Mouse (Mus musculus) MEL (cell line): Measurements from ENCODE around the gene Arcn1.

Experiments used
- CHD1 ChIP-seq: IDR thresholded peaks from 2 replicates; pipeline ENCODE4 v1.6.1; 2012; ENCODE audit warnings: low read depth, mild to moderate bottlenecking, inconsistent platforms, low read length, improper control_type of control experiment
- CTCF ChIP-seq, 3 experiments: IDR thresholded peaks in 2 of 3; conservative IDR thresholded peaks in 1 of 3; 2 replicates each; pipeline ENCODE4 v1.5.1; 2011 to 2012; ENCODE audit warnings: low read length in 3 of 3, low read depth in 2 of 3, mild to moderate bottlenecking in 2 of 3, improper control_type of control experiment in 1 of 3, inconsistent platforms in 1 of 3, mixed read lengths in 1 of 3, moderate library complexity in 1 of 3; ENCODE audit not compliant: control insufficient read depth in 1 of 3, insufficient read depth in 1 of 3, poor library complexity in 1 of 3, severe bottlenecking in 1 of 3
- EP300 ChIP-seq, 2 experiments: IDR thresholded peaks; 2 replicates each; pipeline ENCODE4 v1.6.1; 2011; ENCODE audit warnings: improper control_type of control experiment in 2 of 2, low read length in 2 of 2, low read depth in 1 of 2, mild to moderate bottlenecking in 1 of 2
- MAX ChIP-seq: IDR thresholded peaks from 2 replicates; pipeline ENCODE4 v1.6.1; 2011; ENCODE audit warnings: low read length, improper control_type of control experiment
- TCF12 ChIP-seq: IDR thresholded peaks from 2 replicates; pipeline ENCODE4 v1.6.1; 2014; ENCODE audit warnings: low read depth, mild to moderate bottlenecking, inconsistent platforms, low read length, improper control_type of control experiment, moderate library complexity
- ZMIZ1 ChIP-seq: IDR thresholded peaks from 2 replicates; pipeline ENCODE4 v1.6.1; 2012; ENCODE audit warnings: low read depth, mild to moderate bottlenecking, inconsistent platforms, low read length, improper control_type of control experiment, moderate library complexity

DNA sequence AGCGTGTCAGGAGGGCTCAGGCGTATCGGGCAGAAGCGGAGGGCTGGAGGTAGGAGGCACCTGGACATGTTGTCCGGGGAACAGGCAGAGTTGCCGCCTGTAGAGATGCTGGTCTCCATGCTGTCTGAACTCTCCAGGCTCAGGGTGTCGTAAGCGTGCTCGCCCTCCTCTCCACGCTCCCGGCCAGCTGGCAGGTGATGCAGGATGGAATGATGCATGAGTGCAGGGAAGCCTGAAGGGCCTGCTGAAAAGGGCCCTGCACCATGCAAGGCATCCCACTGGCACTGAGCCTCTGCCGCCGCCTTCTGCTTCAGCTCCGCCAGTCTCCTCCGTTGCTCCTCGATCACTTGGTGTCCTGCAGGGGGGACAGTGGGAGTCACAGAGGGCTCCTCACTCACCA is 69.8 kb downstream of the Arcn1 start:
- TF ChIP-seq TCF12 = no peak
- no peak for TF ChIP-seq ZMIZ1
- no peak for TF ChIP-seq CTCF (IDR thresholded peaks at IDR 0.05 in 2 of 3, conservative IDR thresholded peaks at IDR 0.05 in 1 of 3; ENCODE audit: control insufficient read depth in 1 of 3, insufficient read depth in 1 of 3, low read depth in 2 of 3, low read length in 3 of 3, poor library complexity in 1 of 3, severe bottlenecking in 1 of 3)
- TF ChIP-seq CHD1 = no peak
- TF ChIP-seq EP300 (IDR thresholded peaks at IDR 0.05; ENCODE audit: low read depth in 1 of 2, low read length in 2 of 2) = no peak
- TF ChIP-seq MAX = no peak
